Mouse (Mus musculus) liver (tissue): ENCODE data around the gene Tgfbr3.
A peak's percentile ranks its signal among the peaks of the same experiment; 100 is the strongest.

Experiments
- DNase-seq: peaks from one replicate; pipeline ENCODE4 v3.0.0-alpha.2; 2020; ENCODE audit warnings: mixed read lengths

The Tgfbr3 gene

DNA sequence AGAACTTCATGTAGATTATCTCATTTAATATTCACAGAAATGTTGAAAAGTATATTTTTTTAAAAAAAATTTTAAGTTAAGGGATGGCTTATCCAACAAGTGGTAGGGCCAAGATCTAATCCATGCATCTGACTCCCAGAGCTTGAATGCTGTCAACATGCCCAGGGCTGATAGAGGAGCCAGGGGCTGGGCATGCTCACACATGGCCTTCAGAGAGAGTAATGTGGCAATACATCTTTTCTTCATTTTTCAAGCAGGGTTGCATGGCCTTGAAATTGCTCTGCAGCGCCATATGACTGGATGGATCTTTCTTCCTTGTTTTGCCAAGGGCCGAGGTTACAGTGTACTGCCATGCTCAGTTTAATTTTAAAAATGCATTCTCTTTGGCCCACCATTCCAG lies 185.8 kb downstream of the Tgfbr3 start:
- no peak for DNase-seq

DNA sequence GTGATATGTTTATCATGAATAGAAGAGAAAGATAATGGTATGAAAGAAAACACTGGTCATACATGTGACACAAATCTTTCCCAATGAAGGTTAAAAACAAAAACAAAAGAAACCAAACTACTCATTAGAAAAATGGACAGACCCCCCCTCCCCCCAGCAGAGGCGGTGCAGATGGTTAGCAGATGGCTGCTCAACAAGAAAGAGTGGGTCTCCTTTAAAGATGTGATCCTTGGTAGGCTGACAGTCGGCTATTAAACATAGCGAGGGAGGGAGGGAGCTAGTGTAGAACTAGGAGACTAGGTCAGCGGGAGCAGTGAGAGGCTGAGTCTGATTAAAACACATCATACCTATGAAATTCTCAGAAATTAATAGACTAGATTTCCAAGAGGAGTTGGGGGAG lies 186.5 kb downstream of the Tgfbr3 start:
- DNase-seq = no peak

DNA sequence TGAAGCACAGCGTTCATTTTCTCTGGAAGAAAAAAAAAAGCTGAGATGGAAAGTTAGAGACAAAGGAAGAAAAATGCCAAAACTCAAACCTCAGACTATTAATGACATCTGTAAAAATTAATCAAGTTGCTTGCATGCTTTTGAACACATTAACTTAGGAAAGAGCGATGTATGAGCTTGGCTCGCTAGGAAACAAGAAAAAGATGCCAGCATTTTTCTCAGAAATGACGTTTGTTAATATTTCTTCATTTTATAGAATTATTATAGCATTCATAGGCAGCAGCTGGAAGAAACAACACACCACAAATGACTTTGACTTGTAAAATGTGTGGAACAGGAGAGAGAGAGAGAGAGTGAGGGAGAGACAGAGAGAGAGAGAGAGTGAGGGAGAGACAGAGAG lies 187.7 kb downstream of the Tgfbr3 start:
- DNase-seq = no peak

DNA sequence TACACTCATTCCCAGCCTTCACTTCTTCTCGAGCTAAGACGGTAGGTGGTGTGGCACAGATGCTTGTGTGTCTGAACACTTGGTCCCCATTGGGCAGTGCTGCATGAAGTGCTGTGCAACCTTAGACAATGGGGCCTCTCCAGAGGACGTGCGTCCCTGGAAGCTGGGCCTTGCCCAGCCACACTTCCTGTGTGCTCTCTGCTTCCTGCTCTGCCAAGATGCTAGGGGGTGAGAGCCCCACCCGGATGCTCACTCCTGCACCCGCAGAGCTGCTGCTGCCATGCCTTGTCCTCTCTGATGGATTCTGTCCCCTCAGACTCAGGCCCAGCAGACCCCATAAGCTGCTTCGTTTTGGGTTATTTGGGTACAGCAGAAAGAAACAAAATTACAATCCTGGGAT lies 188.3 kb downstream of the Tgfbr3 start:
- no peak for DNase-seq

DNA sequence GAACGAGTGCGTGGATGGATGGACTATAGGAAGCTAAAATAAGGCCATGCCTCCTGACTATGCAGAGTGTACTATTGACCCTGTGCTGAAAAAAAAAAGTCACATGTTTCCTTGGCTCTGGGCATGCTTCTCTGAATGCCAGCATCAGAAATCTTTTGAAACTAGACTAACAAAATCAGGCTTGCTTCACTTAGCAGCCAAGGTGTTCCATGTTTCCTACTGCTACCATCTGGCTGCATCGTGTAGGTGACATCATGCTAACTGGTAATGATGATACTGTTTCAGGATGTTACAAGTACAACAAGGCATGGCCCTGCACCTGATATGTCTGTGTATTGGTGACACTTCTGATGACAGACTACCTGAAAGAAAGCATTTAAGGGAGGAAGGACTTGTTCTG lies 189.8 kb downstream of the Tgfbr3 start:
- no peak for DNase-seq

DNA sequence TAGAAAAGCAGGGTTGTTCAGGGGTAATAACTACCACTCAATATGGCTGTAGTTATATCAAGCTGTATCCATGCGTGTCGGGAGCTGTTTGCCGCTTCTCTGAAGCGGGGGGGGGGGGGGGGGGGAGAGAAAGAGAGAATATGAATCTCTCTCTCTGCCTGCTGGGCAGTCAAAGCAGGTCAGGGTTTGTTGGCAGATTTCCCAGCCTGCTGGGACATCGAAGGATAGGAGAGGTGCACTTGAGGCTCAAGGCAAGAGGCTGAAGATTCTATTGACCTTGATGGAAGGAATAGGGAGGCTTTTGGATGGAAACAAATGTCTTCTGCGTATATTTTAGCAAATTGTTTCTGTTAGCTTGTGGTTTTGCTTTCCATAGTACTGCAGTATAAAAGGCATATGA lies 190.4 kb downstream of the Tgfbr3 start:
- no peak for DNase-seq

DNA sequence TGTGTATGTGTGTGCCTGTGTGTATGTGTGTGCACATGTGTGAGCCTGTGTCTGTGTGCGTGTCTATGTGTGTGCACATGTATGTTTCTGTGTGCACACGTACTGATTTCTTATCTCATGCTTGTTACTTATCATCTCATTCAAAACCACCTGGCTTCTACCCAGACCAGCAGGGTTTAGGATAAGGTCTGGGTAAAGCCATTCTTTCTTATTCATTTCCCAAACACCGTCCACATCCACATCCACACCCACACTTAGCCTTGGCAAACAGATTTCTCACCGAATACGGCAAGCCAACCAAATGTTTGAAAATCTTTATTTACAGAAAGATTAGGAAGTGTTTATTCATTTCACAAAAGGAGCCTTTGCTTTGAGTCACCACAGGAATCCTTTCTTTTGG lies 191.4 kb downstream of the Tgfbr3 start:
- no peak for DNase-seq

DNA sequence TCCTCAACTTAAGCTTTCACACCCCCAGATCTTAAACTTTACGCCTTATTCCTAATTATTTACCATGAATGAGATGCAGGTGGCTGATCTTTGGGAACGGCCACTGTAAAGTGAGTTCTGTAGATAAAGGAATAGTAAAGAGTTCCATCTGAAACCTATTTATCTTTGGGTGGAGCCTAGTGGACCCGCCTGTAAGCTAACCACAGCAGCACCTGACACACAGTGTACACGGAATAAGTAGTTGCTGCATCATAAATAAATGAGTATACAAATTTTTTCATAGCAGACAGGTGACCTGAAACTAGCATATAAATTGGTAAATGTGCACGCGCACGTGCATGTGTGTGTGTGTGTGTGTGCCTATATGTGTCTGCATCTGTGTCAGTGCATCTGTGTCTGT lies 192.1 kb downstream of the Tgfbr3 start:
- no peak for DNase-seq

DNA sequence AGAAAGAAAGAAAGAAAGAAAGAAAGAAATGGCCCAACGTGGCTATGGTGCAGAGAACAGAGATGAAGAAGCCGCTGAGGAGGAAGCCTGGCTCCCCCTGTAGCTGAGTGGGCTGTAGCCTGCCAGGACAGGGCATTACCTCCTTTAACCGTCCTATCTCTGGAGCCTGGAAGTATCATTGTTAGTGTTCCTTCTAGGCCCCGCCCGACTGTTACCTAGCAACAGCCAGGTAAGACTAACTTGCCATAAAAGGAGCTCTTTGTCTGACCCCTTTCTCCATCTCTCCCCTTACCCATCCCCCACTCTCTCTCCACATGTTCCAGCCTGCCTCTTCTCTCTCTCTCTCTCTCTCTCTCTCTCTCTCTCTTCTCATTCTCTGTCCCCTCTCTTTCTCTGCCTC lies 195.2 kb downstream of the Tgfbr3 start:
- no peak for DNase-seq

DNA sequence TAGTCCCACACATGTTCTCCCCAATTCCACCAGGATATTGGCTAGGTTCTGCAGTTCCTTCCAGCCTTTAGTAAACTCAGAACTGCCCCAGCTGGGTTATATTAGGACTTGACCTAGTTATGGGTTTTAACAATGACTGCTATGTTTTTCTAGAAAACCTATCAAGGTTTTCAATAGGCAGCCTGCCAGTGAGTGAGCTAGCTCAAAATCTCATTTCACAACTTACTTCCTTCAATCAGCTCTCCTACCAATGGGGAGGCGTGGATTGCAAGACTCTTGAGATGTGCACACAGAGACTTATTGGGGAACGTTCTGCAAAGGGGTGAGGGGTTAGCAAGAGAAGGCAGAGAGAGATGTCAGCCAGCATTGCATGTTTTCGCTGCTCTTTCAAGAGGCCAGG lies 196.2 kb downstream of the Tgfbr3 start:
- DNase-seq = no peak

DNA sequence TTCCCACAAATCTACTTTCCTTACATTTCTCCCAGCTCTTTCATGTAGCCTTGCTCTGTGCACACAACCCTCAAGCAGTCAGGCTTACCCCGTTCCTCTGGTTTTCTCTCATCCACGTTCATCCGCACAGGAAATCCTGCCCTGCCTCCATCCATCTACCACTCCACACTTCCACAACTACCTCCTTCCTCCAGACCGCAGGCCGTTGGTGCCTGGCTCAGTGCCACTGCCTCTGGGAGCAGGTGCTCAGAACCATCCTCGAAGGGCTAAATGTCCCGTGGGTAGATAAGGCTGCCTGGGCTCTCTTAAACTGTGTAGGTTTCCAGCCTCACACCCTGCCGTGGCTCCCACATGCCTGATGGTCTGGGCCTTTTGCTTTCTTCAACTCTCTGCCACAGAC lies 197.3 kb downstream of the Tgfbr3 start:
- DNase-seq = no peak

DNA sequence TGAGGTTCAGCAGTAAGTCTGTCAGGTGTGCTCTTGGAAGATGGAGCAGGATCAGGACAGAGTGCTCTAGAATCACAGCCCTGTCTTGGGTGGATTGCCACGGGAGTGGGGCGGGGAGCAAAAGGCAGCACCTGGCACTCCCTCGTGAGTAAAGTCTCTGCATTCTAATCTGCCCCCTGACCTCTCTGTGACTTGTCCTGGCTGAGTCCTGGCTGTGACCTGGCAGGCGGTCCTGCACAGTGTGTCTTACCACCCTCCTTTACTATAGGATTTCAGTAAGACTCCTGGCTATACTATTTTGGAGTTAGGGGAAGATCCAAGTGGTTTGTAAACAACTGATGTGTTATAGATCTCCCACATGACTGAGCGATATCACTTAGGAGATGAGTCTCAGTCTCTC lies 199.5 kb downstream of the Tgfbr3 start:
- no peak for DNase-seq

DNA sequence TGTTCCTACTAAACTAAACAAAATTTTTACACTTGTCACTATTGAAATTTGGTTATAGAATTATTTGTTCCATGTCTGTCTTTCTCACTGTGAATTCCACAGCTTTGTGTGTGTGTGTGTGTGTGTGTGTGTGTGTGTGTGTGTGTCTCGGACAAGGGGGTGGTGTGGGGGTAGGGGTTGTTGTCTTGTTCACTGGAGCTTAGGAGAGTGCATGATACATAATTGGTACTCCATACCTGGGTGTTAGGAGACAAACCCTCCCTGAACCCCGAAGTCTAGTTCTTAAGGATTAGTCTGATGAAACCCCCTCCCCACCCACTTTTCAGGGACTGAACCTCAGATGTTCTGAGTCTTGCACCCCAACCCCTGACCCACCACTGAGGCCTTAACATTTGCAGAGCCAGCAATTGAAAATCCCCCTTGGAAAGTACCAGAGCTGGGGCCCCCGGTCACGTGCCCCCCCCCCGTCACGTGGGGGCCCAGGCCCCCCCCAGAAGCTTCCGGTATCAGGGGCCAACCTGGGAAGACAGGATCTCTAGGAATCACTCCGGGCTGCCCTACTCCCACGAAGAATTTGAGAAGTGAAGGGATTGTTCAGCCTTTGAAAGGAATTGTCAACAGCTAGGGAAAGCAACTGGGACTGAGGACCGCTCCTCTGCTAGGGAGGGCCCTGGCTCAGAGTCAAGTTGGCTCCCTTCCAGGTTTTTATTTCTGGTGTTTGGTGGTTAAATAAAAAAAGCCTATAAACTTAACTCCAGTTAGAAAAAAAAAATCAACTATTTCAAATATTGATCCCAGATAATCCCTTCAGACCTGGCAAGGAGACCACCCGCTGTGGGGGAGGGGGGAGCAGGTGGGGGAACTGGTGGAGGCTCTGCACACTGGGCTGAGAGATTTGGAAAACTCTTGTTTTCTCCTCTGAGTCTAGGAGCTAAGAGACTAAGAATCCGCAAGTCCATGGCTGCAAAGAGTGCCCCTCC lies 201.3 kb downstream of the Tgfbr3 start:
- DNase-seq = peak; percentile 45

DNA sequence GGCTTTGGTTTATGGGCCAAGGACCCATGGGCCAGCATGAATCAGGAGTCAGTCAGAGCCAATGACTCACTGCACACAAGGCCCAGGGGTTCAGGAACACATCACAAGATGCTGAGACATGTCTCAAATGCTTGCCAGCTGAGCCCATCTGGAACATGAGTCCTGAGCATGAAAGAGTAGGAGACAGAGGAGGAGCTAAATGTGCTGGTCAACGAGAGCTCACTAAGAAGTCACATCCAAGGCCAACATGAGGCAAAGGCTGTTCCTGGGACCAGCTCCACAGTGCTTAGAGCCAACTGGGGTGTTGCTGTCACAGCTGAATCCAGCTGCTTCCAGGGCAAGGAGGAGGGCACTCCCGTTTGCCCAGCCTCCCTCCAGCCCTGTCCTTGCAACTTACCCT lies 202.1 kb downstream of the Tgfbr3 start:
- no peak for DNase-seq

DNA sequence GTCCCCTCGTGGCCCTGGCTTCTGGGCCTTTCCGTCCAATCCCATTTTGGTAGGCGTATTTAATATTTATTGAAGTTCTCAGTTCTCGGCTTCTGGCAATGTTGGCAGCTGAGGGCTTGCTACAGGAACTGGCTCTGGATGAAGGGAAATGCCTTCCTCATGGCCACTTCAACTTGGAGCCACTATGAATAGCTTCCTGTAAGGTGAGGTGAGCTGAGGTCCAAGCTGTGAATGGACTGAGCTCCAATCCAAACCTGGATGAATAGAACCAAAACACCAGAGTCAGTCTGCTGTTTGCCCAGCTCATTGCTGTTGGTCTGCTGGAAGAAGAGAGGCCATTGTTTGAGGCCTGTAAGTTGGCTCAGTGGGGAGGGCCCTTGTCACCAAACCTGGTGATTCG lies 203.3 kb downstream of the Tgfbr3 start:
- DNase-seq = no peak

DNA sequence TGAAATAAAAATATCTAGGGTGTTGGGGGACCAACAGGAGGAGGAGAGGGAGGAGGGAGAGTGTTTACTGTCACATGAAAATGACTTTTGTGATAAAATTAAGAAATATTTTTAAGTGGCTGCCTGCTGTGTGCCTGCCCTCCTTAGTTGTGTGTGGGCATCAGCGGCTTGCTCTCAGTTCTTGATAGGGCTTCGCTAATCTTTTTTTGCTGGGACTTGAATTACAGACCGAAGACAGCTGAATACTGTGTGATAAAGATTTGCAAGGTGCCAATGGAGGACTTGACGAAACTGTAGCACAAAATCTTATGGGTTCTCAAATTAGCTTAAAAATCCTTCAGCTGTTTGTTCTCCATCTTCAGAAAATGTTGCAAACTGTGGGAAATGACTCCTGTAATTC lies 205.0 kb downstream of the Tgfbr3 start:
- no peak for DNase-seq

DNA sequence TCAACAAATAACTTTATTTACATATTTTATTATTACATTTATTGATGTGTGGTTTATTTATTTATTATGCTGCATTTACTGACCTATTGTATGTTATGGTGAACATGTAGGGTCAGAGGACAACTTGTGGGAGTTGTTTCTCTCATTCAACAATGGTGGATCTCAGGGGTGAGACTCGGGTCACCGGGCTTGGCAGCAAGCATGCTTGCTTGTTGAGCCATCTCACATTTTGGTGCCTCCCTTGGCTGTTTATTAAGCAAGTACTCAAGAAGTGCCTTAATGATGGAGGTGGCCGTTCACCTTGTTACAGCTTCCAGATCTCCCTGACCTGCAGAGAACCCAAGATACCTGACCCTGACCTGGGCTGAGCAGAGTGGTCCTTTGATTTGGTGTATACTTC lies 207.4 kb downstream of the Tgfbr3 start:
- no peak for DNase-seq

DNA sequence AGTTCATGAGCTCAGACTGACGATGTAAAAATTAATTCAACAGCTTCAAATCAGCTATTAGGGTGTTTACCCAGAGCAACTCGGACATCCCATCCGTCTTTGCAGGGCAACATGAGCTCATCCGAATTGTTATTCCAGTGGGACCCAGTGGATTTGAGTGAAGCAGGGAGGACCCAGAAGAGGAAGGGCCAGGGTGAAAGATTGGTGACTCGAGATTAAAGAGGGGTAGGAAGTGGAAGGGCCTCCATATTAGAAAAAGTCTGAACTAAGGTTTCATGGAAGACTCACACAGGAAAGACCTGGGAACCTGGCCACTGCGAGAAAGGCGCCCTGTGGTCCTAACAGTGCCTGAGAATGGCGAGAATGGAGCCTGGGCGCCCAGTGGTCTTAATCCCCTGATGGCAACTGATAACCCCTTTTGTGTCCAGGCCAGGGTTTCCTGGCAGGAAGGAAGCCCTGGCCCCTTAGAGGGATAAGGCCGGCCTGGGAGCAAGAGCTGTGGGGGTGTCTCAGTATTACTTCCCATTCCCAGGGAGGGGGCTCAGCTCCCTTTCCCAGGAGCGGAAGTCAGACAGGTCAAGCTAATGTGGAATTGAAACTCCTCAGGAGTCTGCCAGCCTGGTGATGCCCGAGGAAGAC lies 208.3 kb downstream of the Tgfbr3 start:
- peak; percentile 10 for DNase-seq

DNA sequence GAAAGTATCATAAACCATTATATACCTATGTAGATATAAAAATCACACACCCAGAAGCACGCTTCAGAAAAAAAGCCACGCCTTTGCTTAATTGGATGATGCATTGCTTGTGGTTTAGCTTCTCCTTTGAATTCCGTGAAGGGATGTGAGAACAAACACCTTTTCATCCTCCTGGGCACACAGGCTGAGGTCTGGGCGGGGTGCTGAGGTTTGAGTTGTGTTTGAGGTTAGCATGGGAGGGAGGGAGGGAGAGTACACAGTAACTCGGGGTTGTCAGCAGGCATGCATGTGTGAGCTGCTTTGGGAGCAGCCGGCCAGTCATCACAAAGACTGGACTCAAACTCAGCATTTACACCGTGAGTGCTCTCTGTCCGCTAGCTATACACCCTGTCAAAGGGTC lies 209.5 kb downstream of the Tgfbr3 start:
- DNase-seq = no peak

DNA sequence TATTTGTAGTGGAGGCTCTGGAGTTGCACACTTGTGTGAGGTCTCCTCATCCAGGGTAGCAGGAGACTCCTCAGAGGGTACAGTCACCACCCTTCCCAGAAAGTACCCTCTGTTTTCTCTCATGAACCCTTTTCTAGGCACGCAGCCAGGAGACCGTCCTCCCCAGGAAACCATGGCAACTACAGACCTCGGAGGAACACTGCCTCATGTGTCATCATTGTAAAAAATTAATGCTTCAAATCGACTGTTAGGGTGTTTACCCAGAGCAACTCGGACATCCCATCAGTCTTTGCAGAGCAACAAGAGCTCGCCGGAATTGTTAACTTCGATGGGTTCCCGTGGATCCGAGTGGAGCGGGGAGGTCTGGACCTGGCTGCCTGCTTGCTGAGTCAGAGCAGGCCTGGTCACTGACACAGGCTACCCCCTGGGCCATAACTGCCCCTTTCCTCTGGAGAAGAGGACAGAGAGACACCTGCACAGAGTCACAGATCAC lies 210.2 kb downstream of the Tgfbr3 start:
- DNase-seq = peak; percentile 23

DNA sequence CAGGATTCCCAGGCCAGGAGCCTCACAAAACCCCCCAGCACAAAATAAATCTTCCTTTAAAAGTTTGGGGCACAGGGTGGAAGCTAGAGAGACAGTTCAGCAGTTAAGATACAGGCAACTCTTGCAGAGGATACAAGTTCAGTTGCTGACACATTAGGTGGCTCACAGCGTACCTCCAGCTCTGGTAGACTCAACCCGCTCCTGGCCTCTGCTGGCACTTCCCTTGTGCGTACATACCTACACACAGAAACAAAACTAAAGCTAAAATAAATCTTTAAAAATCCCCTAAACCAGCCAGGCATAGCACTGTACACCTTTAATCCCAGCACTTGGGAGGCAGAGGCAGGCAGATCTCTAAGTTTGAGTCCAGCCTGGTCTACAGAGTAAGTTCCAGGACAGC lies 211.1 kb downstream of the Tgfbr3 start:
- DNase-seq = no peak

DNA sequence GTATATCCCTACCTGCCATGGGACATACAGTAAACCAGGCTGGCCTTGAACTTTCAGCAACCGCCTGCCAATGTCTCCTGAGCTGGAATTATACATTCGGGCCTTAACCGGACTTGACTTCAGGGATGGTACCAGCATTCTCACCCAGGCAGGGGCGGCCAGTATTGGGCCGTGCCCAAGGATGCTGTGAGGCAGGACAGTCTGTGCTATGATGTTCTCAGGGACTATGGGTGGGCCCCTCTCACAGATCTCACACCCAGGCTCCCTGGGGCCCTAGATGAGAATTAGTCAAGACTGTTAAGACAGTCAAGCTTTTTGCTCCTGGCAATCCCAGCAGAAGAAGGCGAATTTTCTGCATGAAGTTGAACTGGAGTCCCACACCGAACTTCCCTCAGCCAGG lies 211.5 kb downstream of the Tgfbr3 start:
- DNase-seq = no peak

DNA sequence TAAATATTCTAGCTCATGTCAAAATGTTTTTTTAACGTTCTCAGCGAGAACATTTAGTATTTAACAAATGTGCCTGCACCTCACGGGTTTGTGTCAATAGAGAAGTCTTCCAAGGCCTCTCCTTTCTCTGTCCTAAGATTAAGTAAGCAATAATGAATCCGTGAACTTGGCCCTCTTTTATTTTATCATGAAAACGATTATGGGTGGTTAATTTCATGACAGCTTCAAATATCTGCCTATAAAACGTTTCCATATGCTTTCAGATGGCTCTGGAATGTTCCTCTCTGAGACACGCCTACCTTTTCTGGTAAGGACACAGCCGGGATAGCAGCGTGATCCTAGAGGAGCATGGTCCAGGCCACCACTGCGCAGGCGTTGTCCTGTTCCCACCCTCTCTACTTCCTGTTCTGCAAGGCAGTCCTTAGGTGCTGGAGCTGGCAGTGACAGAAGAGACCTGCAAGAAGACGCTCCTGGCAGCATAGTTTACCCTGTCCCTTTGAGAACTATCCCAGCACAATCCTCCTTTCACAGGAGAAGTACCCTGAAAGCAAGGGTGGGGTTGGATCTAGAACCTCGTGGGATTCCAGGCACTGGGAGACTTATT lies 214.3 kb downstream of the Tgfbr3 start:
- DNase-seq = no peak

DNA sequence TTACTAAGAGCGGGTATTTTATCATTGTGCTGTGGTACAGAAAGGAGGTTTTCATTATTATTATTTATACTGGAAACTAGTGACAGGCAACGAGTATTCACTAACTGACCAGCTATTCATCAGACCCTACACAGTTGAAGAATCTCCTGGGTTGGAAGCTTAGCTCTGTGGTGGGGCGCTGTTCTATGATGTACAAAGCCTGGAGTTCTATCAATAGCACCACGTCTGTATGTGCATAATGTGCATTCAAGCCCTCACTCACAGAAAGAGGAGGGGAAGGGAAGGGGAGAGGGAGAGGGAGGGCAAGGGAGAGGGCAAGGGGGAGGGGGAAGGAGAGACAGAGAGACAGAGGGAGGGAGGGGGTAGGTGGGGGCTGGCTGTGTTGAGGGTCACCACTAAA lies 215.1 kb downstream of the Tgfbr3 start:
- no peak for DNase-seq
